Mouse (Mus musculus) heart, postnatal 0 days (tissue): ENCODE results near the gene Nol11.

Experiments used
- CTCF ChIP-seq: IDR thresholded peaks from 2 replicates; pipeline ENCODE4 v1.5.1; 2016; ENCODE audit warnings: antibody characterized with exemption, control low read depth, low read depth
- EP300 ChIP-seq: IDR thresholded peaks from 2 replicates; pipeline ENCODE4 v1.6.1; 2016; ENCODE audit warnings: antibody characterized with exemption, low read depth

- peak; percentile 46 for TF ChIP-seq CTCF
- TF ChIP-seq EP300, result no peak
Measured at GRCm38 (mm10) chr11:107131749-107132421, 57.3 kb downstream of the Nol11 start, which contains the start of gene Bptf.
